In genomic region chr9:122568691-122569441, GRCm38 (mm10) we compare ENCODE assay signal across 7 mouse cellular contexts.
DNase-seq lines count a peak whose midpoint lies in the region; ATAC-seq and TF ChIP-seq lines count a peak whose summit lies in the region.

No protein-coding gene starts in this region.

- peak in 1 of 2 experiments; percentile 62 for DNase-seq in layer of hippocampus, adult 2 months (ENCODE audit: low spot score in 2 of 2)
- DNase-seq in layer of hippocampus, adult 11-12 months (ENCODE audit: low spot score) = no peak
- DNase-seq in embryonic facial prominence, embryonic 11.5 days (ENCODE audit: low spot score) = peak; percentile 61
- peak; percentile 57 for DNase-seq in limb, embryonic 11.5 days (ENCODE audit: low spot score)
- peak; percentile 69 for DNase-seq in retina, postnatal 1 day
- no peak for DNase-seq in urinary bladder, postnatal 14 days (ENCODE audit: low spot score)

- TF ChIP-seq CTCF in layer of hippocampus, adult 2 months (conservative IDR thresholded peaks at IDR 0.05) = peak; percentile 60

- H3K27ac ChIP-seq in layer of hippocampus, adult 2 months = peak overlapping the region; percentile 85
- H3K27ac ChIP-seq in embryonic facial prominence, embryonic 11.5 days (replicated peaks; ENCODE audit: low read depth, low read length) = no peak overlapping the region
- H3K27ac ChIP-seq in heart, embryonic 15.5 days = no peak overlapping the region
- H3K27ac ChIP-seq in limb, embryonic 11.5 days (replicated peaks; ENCODE audit: low read depth, low read length) = no peak overlapping the region

- WGBS in embryonic facial prominence, embryonic 11.5 days = under 1% methylated on average over 66 of the region's 68 CpGs
- WGBS in heart, embryonic 15.5 days = under 1% methylated on average over 65 of the region's 68 CpGs
- under 1% methylated on average over 65 of the region's 68 CpGs for WGBS in limb, embryonic 11.5 days

- no peaks in the 10 kb centered on the region; the same call in 1 of the 2 replicates for H3K4me1 ChIP-seq in embryonic facial prominence, embryonic 11.5 days (ENCODE audit: control insufficient read depth, insufficient read depth, low read length)
- peaks cover 38% of the 10 kb centered on the region for H3K4me1 ChIP-seq in heart, embryonic 15.5 days (replicated peaks)
- H3K4me1 ChIP-seq in limb, embryonic 11.5 days (ENCODE audit: control insufficient read depth, insufficient read depth, low read length) = 0 out of 2 replicates have a peak, but pooled peaks cover 6% of the 10 kb centered on the region

- peaks cover 57% of the 10 kb centered on the region for H3K27me3 ChIP-seq in embryonic facial prominence, embryonic 11.5 days (ENCODE audit: control insufficient read depth, insufficient read depth, low read length)
- peaks cover 92% of the 10 kb centered on the region for H3K27me3 ChIP-seq in heart, embryonic 15.5 days
- peaks cover 61% of the 10 kb centered on the region for H3K27me3 ChIP-seq in limb, embryonic 11.5 days (ENCODE audit: control insufficient read depth, insufficient read depth, low read length)

- no peaks in the 10 kb centered on the region for H3K36me3 ChIP-seq in embryonic facial prominence, embryonic 11.5 days (replicated peaks; ENCODE audit: control insufficient read depth, insufficient read depth, low read depth, low read length)
- H3K36me3 ChIP-seq in heart, embryonic 15.5 days = no peaks in the 10 kb centered on the region
- H3K36me3 ChIP-seq in limb, embryonic 11.5 days (ENCODE audit: control insufficient read depth, insufficient read depth, low read length) = no peaks in the 10 kb centered on the region

- ATAC-seq in embryonic facial prominence, embryonic 11.5 days (replicated peaks; ENCODE audit: insufficient number of reproducible peaks, low FRiP score, low TSS enrichment, low read depth) = 0 out of 2 replicates have a peak, but pooled peaks have one; percentile 31
- no peak for ATAC-seq in heart, embryonic 15.5 days (replicated peaks; ENCODE audit: insufficient number of reproducible peaks, insufficient read depth, low FRiP score, low read depth)
- ATAC-seq in limb, embryonic 11.5 days (ENCODE audit: insufficient number of reproducible peaks, low FRiP score, low TSS enrichment, low read depth) = 0 out of 2 replicates have a peak, but pooled peaks have one; percentile 7

- peak overlapping the region; percentile 2; the same call in 1 of the 2 replicates for H3K9ac ChIP-seq in embryonic facial prominence, embryonic 11.5 days (replicated peaks; ENCODE audit: low read length)
- no peak overlapping the region for H3K9ac ChIP-seq in heart, embryonic 15.5 days
- no peak overlapping the region for H3K9ac ChIP-seq in limb, embryonic 11.5 days (ENCODE audit: low read length)

- peak overlapping the region; percentile 61 for H3K4me3 ChIP-seq in layer of hippocampus, adult 2 months
- peak overlapping the region; percentile 37 for H3K4me3 ChIP-seq in embryonic facial prominence, embryonic 11.5 days (ENCODE audit: low read depth, low read length)
- peak overlapping the region; percentile 47 for H3K4me3 ChIP-seq in heart, embryonic 15.5 days
- H3K4me3 ChIP-seq in limb, embryonic 11.5 days (ENCODE audit: low read depth, low read length) = peak overlapping the region; percentile 38

- no peaks in the 10 kb centered on the region for H3K9me3 ChIP-seq in embryonic facial prominence, embryonic 11.5 days (replicated peaks; ENCODE audit: control insufficient read depth, low read length)
- no peaks in the 10 kb centered on the region for H3K9me3 ChIP-seq in heart, embryonic 15.5 days (replicated peaks)
- H3K9me3 ChIP-seq in limb, embryonic 11.5 days (ENCODE audit: control insufficient read depth, low read length) = no peaks in the 10 kb centered on the region

- peak overlapping the region; percentile 80 for H3K4me2 ChIP-seq in embryonic facial prominence, embryonic 11.5 days (ENCODE audit: low read depth, low read length)
- peak overlapping the region; percentile 75 for H3K4me2 ChIP-seq in heart, embryonic 15.5 days
- peak overlapping the region; percentile 73 for H3K4me2 ChIP-seq in limb, embryonic 11.5 days (ENCODE audit: low read depth, severe bottlenecking)

Comparison
In these comparisons a context has a peak if more than half of its experiments do, and no peak if none do; other contexts are left out.
1. DNase-seq: peak in embryonic facial prominence, embryonic 11.5 days (single experiment), limb, embryonic 11.5 days (single experiment) and retina, postnatal 1 day (single experiment); none in layer of hippocampus, adult 11-12 months (single experiment) and urinary bladder, postnatal 14 days (single experiment).
2. Peak in every context shown above with its lines, with median percentiles within 50 percentile points of each other: H3K4me3 ChIP-seq and H3K4me2 ChIP-seq.